Mouse (Mus musculus) hindbrain, embryonic 14.5 days (tissue): Measurements from ENCODE around the gene Tent5b. TPM values are rescaled to one million over a fixed set of nuclear protein-coding genes. Genes with fewer than 3 reads are reported as not detected.
A peak's percentile ranks its signal among the peaks of the same experiment; 100 is the strongest.

Experiments
- ATAC-seq: fragments of 200-750 bp; cut with Nextera tagmentation; 2 replicates; pipeline ENCODE4 v1.8.0; 2017; ENCODE audit warnings: moderate number of reproducible peaks, mild to moderate bottlenecking, moderate TSS enrichment, moderate library complexity; ENCODE audit not compliant: low FRiP score
- DNase-seq: peaks from one replicate; pipeline ENCODE4 v3.0.0-alpha.2; 2015; ENCODE audit warnings: low spot score
- H3K27ac ChIP-seq: fragments of 300-500 bp; sonication (generic); 2 replicates; pipeline ENCODE4 v1.5.1; 2014; ENCODE audit warnings: mild to moderate bottlenecking, moderate library complexity
- H3K27me3 ChIP-seq: fragments of 300-500 bp; sonication (generic); 2 replicates; pipeline ENCODE4 v1.6.1; 2014; ENCODE audit warnings: mild to moderate bottlenecking, low read length, mixed read lengths; ENCODE audit not compliant: control insufficient read depth, insufficient read depth
- H3K36me3 ChIP-seq: fragments of 300-500 bp; sonication (generic); replicated peaks from 2 replicates; pipeline ENCODE4 v1.6.1; 2014; ENCODE audit not compliant: control insufficient read depth, insufficient read depth
- H3K4me1 ChIP-seq: fragments of 300-500 bp; sonication (generic); replicated peaks from 2 replicates; pipeline ENCODE4 v1.6.1; 2014; ENCODE audit warnings: antibody characterized with exemption, low read length, mixed read lengths; ENCODE audit not compliant: control insufficient read depth, insufficient read depth
- H3K4me2 ChIP-seq: fragments of 300-500 bp; sonication (generic); replicated peaks from 2 replicates; pipeline ENCODE4 v1.6.1; 2014; ENCODE audit warnings: mild to moderate bottlenecking, moderate library complexity
- H3K4me3 ChIP-seq: fragments of 300-500 bp; sonication (generic); replicated peaks from 2 replicates; pipeline ENCODE4 v1.5.1; 2014; ENCODE audit warnings: mild to moderate bottlenecking, low read length
- H3K9ac ChIP-seq: fragments of 300-500 bp; sonication (generic); 2 replicates; pipeline ENCODE4 v1.6.1; 2014
- H3K9me3 ChIP-seq: fragments of 300-500 bp; sonication (generic); 2 replicates; pipeline ENCODE4 v1.6.1; 2016; ENCODE audit warnings: low read length; ENCODE audit not compliant: control insufficient read depth
- WGBS: fragments of 180-500 bp; shearing (Covaris S2); extraction: QIAGEN DNeasy Blood & Tissue Kit; methylation state at CpG from one replicate; pipeline ENCODE4 v1.1.7; 2014; 5-methylcytosine and 5-hydroxymethylcytosine counted together
- polyA plus RNA-seq: library from polyadenylated mRNA; unstranded; fragments of >200 nt; fragmentation: Nextera tagmentation; extraction: Ambion mirVana; gene quantifications from 2 replicates; pipeline ENCODE4 v1.2.1, GENCODE M21; 2014

The Tent5b gene
- polyA plus RNA-seq, 1 experiment from 2014 or later, result 0.16 TPM

- Histone ChIP-seq H3K27me3 (peaks cover 36% of the 10 kb centered on the region), H3K27ac (no peak overlapping the region), H3K4me2 (0 out of 2 replicates have a peak overlapping the region, but pooled peaks have one; percentile 12), H3K4me1 (0 out of 2 replicates have a peak, but pooled peaks cover 1% of the 10 kb centered on the region), H3K9ac (no peak overlapping the region), H3K9me3 (no peaks in the 10 kb centered on the region), H3K36me3 (no peaks in the 10 kb centered on the region), H3K4me3 (no peak overlapping the region)
- ATAC-seq (no peak), DNase-seq (no peak)
- 15% methylated on average over 22 of the region's 22 CpGs for WGBS
Measured at GRCm38 (mm10) chr4:133484266-133485025, 4.5 kb downstream of the Tent5b start.

DNA sequence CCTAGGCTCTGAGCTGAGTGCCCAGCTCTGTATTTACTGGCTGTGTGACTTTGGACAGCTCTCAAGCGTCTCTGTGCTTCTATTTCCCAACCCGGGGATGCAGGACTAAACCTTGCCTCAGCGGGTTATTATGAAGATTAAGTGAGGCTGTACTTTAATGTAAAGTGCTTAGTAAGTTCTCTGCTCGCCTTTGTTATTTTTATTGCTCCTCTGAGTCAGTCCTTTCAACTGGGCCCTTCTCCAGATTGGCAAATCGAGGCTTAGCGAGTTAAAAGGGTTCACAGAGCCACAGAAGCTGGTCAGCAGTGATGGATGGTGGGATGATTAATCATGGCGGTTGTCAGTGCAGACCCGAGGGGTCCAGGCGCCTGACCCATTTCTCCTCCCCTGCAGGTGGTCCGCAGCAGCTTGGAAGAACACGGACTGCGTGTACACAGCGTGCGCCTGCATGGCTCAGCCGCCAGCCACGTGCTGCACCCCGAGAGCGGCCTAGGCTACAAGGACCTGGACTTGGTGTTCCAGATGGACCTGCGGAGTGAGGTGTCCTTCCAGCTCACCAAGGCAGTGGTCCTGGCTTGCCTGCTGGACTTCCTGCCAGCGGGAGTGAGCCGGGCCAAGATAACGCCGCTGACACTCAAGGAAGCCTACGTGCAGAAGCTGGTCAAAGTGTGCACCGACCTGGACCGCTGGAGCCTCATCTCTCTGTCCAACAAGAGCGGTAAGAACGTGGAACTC, 5.9 kb downstream of the Tent5b start:
- Histone ChIP-seq H3K4me3 (no peak overlapping the region), H3K27me3 (peaks cover 27% of the 10 kb centered on the region), H3K9me3 (no peaks in the 10 kb centered on the region), H3K27ac (no peak overlapping the region), H3K4me1 (0 out of 2 replicates have a peak, but pooled peaks cover 5% of the 10 kb centered on the region), H3K9ac (no peak overlapping the region), H3K36me3 (no peaks in the 10 kb centered on the region), H3K4me2 (no peak overlapping the region)
- DNase-seq (no peak), ATAC-seq (no peak)
- WGBS, result 88% methylated on average over 28 of the region's 28 CpGs

- no peak overlapping the region for H3K4me2 ChIP-seq
- no peak for ATAC-seq
- 95% methylated on average over 26 of the region's 26 CpGs for whole genome bisulfite sequencing
- no peak overlapping the region for H3K9ac ChIP-seq
- no peak for DNase-seq
- no peaks in the 10 kb centered on the region for H3K9me3 ChIP-seq
- H3K4me3 ChIP-seq, result no peak overlapping the region
- no peaks in the 10 kb centered on the region for H3K36me3 ChIP-seq
- 0 out of 2 replicates have a peak, but pooled peaks cover 5% of the 10 kb centered on the region for H3K4me1 ChIP-seq
- no peak overlapping the region for H3K27ac ChIP-seq
- peaks cover 21% of the 10 kb centered on the region for H3K27me3 ChIP-seq
Measured at GRCm38 (mm10) chr4:133486673-133487357, 6.9 kb downstream of the Tent5b start.

DNA sequence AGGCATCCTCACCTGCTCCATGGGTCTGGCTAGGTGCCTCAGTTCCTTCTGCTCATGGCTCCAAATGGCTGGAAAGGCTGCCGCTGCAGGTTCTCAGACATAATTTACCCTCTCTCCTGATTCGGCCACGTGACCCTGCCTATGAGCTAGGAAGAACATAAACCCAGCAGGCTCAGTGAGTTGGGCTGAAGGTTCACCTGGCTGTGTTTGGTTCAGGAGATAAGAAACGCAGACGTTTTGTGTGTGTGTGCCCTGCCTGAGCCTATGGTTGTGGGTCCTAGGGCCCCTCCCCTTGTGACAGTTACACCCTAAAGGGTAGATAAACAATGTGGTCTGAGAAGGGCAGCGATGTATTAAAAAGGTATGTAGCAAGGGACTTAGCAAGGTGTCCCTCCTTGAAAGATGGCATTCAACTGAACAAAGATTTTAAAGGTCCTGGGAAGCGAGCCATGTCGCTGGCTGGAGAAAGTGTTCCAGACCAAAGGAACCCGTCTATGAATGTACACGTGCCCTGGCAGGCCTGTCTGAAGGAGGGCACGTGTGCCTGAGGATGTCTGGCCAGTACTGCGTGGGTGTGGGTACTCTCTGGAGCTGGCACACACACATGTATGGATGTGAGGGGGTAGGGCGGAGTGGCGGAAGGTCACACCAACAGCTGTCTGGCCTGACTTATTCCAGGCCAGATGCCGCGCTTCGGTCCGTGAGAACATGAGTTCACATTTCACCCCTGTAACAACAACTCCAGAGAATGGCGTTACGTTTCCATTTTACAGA, 8.9 kb downstream of the Tent5b start:
- H3K36me3 ChIP-seq, result no peaks in the 10 kb centered on the region
- DNase-seq (no peak), ATAC-seq (no peak)
- H3K4me3 ChIP-seq, result no peak overlapping the region
- H3K27ac ChIP-seq, result no peak overlapping the region
- no peak overlapping the region for H3K4me2 ChIP-seq
- no peak overlapping the region for H3K9ac ChIP-seq
- H3K9me3 ChIP-seq, result no peaks in the 10 kb centered on the region
- WGBS, result 85% methylated on average over 20 of the region's 20 CpGs
- peaks cover 12% of the 10 kb centered on the region for H3K27me3 ChIP-seq
- 0 out of 2 replicates have a peak, but pooled peaks cover 5% of the 10 kb centered on the region for H3K4me1 ChIP-seq

- Histone ChIP-seq H3K27me3 (peaks cover 10% of the 10 kb centered on the region; the same call in 1 of the 2 replicates), H3K4me2 (no peak overlapping the region), H3K27ac (no peak overlapping the region), H3K9me3 (no peaks in the 10 kb centered on the region), H3K36me3 (no peaks in the 10 kb centered on the region), H3K9ac (no peak overlapping the region), H3K4me3 (no peak overlapping the region), H3K4me1 (0 out of 2 replicates have a peak, but pooled peaks cover 5% of the 10 kb centered on the region)
- no peak for DNase-seq
- 64% methylated on average over 4 of the region's 4 CpGs for WGBS
- ATAC-seq, result no peak
Measured at GRCm38 (mm10) chr4:133489489-133490245, 9.7 kb downstream of the Tent5b start.

DNA sequence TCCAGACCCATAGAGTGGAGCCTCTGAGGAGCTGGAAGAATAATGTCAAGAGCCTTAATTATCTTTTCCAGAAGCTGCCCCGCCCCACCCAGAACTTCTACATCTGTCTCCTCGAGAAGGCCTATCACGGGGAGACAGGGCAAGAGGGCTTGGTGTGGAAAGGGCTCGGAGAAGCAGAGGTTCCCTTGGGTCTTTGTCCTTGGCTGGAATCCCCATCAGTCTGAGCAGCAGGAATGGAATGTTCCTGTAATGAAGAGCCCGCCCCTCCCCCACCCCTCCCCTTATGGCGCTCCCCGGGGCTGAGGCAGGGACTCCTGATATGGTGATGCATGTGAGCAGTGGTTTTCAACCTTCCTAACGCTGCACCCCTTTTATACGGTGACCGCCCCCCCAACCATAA, 11.9 kb downstream of the Tent5b start:
- peaks cover 7% of the 10 kb centered on the region; the same call in 1 of the 2 replicates for H3K4me1 ChIP-seq
- H3K4me3 ChIP-seq, result no peak overlapping the region
- peaks cover 32% of the 10 kb centered on the region for H3K27me3 ChIP-seq
- H3K9me3 ChIP-seq, result no peaks in the 10 kb centered on the region
- H3K36me3 ChIP-seq, result no peaks in the 10 kb centered on the region
- 36% methylated on average over 10 of the region's 10 CpGs for WGBS
- ATAC-seq (no peak), DNase-seq (no peak)
- no peak overlapping the region for H3K9ac ChIP-seq
- no peak overlapping the region for H3K4me2 ChIP-seq
- H3K27ac ChIP-seq, result no peak overlapping the region

DNA sequence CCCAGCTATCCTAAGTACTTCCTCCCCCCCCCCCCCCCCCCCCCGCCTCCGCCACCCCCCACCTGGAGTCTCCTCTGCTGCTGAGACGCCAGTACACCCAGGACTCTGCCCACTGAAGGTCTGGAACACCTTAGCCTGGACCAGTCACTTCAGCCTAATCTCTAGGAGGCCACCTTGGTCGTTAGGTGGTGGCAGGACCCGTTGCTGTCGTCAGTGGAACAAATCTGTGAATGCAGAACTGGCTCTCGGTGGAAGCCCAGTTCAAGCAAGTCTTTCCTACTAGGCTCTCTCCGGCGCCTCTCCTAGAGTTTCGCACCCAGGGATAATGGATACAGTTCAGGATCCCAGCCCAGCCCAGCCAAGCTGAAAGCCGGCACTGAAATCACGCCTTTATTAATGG, 14.0 kb downstream of the Tent5b start:
- H3K4me3 ChIP-seq, result peak overlapping the region; percentile 14; the same call in 1 of the 2 replicates
- ATAC-seq (no peak), DNase-seq (no peak)
- H3K9ac ChIP-seq, result no peak overlapping the region
- H3K36me3 ChIP-seq, result no peaks in the 10 kb centered on the region
- H3K9me3 ChIP-seq, result no peaks in the 10 kb centered on the region
- H3K27me3 ChIP-seq, result peaks cover 47% of the 10 kb centered on the region
- H3K4me2 ChIP-seq, result peak overlapping the region; percentile 46
- peaks cover 19% of the 10 kb centered on the region; the same call in 1 of the 2 replicates for H3K4me1 ChIP-seq
- whole genome bisulfite sequencing, result 26% methylated on average over 10 of the region's 12 CpGs
- H3K27ac ChIP-seq, result no peak overlapping the region

- no peak overlapping the region for H3K9ac ChIP-seq
- peaks cover 17% of the 10 kb centered on the region; the same call in 1 of the 2 replicates for H3K4me1 ChIP-seq
- H3K27ac ChIP-seq, result no peak overlapping the region
- DNase-seq (peak; percentile 84), ATAC-seq (no peak)
- H3K27me3 ChIP-seq, result peaks cover 52% of the 10 kb centered on the region
- H3K9me3 ChIP-seq, result no peaks in the 10 kb centered on the region
- peak overlapping the region; percentile 14; the same call in 1 of the 2 replicates for H3K4me3 ChIP-seq
- WGBS, result under 1% methylated on average over 12 of the region's 12 CpGs
- peak overlapping the region; percentile 46 for H3K4me2 ChIP-seq
- H3K36me3 ChIP-seq, result no peaks in the 10 kb centered on the region
Measured at GRCm38 (mm10) chr4:133494432-133494831, 14.5 kb downstream of the Tent5b start.
